Mouse (Mus musculus): ENCODE data around the gene Rhbdf1.
"Not testable (repeated sequence)": the region's sequence is repeated elsewhere in the genome, so short reads cannot be mapped to it uniquely, and the experiment has no call there.

Gene Rhbdf1

GRCm38 (mm10) chr11:32220607-32221224, 1.4 kb downstream of the Rhbdf1 start:
- peak; percentile 10 for DNase-seq

GRCm38 (mm10) chr11:32219287-32219686, 2.8 kb downstream of the Rhbdf1 start:
- no peak for DNase-seq

GRCm38 (mm10) chr11:32218501-32219050, 3.5 kb downstream of the Rhbdf1 start:
- DNase-seq: no peak

GRCm38 (mm10) chr11:32216851-32217250, 5.2 kb downstream of the Rhbdf1 start:
- DNase-seq: peak; percentile 78

- DNase-seq: no peak
Observed at GRCm38 (mm10) chr11:32215372-32216162, 6.5 kb downstream of the Rhbdf1 start.

GRCm38 (mm10) chr11:32210623-32211022, 11.5 kb downstream of the Rhbdf1 start:
- DNase-seq: no peak

- peak; percentile 92 for DNase-seq
Observed at GRCm38 (mm10) chr11:32205058-32205873, 16.8 kb downstream of the Rhbdf1 start, which contains the start of gene Snrnp25. Gene Snrnp25, plus strand, starts transcription at chr11:32205415.

- DNase-seq: no peak
Observed at GRCm38 (mm10) chr11:32201922-32202685, 20.0 kb downstream of the Rhbdf1 start.

GRCm38 (mm10) chr11:32200992-32201391, 21.1 kb downstream of the Rhbdf1 start:
- not testable (repeated sequence) for DNase-seq

GRCm38 (mm10) chr11:32200075-32200601, 22.0 kb downstream of the Rhbdf1 start, which contains the start of gene Il9r:
Gene Il9r, minus strand, starts transcription at chr11:32200279.
- DNase-seq: no peak

GRCm38 (mm10) chr11:32199230-32199629, 22.9 kb downstream of the Rhbdf1 start:
- DNase-seq: no peak

GRCm38 (mm10) chr11:32198256-32198955, 23.7 kb downstream of the Rhbdf1 start:
- no peak for DNase-seq

GRCm38 (mm10) chr11:32197766-32198165, 24.3 kb downstream of the Rhbdf1 start:
- no peak for DNase-seq

- no peak for DNase-seq
Observed at GRCm38 (mm10) chr11:32196727-32197126, 25.4 kb downstream of the Rhbdf1 start.

GRCm38 (mm10) chr11:32195867-32196540, 26.1 kb downstream of the Rhbdf1 start:
- no peak for DNase-seq

GRCm38 (mm10) chr11:32194626-32195025, 27.5 kb downstream of the Rhbdf1 start:
- DNase-seq: no peak

GRCm38 (mm10) chr11:32194086-32194485, 28.0 kb downstream of the Rhbdf1 start:
- no peak for DNase-seq

GRCm38 (mm10) chr11:32193156-32193555, 28.9 kb downstream of the Rhbdf1 start:
- DNase-seq: no peak

- DNase-seq: no peak
Observed at GRCm38 (mm10) chr11:32190603-32191110, 31.4 kb downstream of the Rhbdf1 start.

GRCm38 (mm10) chr11:32190119-32190518, 32.0 kb downstream of the Rhbdf1 start:
- DNase-seq: no peak

All from right cerebral cortex, postnatal 14 days (tissue).